Mouse (Mus musculus) testis, adult 10 weeks (tissue): Measurements from ENCODE around the gene Tmem62. TPM values are rescaled to one million over a fixed set of nuclear protein-coding genes. Genes with fewer than 3 reads are reported as not detected.

Experiments
- polyA plus RNA-seq: library from polyadenylated mRNA; stranded (reverse); fragments of 350-450 nt; fragmentation: Illumina TruSeq; extraction: RNeasy Lipid Tissue Mini Kit (QIAGEN cat#74804); gene quantifications from one replicate; pipeline ENCODE4 v1.2.3, GENCODE M21; 2014; ENCODE audit warnings: low read depth, low replicate concordance

Tmem62 gene
- polyA plus RNA-seq: 9.5 TPM

DNA sequence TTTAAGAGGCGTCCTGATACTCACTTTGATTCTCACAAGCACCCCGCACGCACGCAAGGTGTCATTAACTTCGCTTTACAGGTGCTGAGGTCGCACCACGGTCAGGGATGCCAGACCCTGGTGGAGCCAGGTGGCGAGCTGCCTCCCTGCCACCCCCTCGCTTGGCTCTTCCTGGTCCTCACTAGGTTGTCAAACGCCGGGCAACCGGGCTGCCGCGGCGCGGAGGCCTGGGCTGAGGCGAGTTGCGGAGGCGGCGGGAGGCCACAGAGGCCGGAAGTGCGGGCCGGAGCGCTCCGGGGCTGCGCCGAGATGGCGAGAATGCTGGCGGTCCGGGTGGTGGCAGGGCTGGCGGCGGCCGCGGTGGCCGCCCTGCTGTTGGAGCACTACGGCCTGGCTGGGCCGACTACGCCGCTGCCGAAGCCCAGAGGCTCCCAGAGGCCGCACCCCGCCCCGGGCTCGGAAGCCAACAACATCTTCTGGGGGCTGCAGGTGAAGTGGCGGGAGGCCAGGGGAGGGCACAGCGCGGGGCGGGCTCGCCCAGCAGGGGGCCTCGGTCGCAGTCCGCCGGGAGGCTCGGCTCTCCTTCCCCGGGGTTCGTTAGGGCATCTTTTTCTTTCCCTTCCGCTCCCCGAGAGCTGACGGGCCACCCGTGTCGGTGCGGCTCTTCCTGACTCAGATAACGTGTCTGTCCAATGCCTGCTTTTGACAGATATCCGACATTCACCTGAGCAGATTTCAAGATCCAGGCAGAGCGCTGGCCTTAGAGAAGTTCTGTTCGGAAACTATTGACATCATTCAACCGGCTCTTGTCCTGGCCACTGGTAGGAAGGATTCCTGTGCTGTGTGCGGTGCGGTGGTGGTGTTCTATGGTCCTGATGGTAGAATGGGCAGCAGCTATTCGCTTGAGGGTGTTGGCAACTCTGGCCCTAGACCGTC is at the start of gene Tmem62:
Gene Tmem62 (plus strand): TSS at position 28 of the 936 bp plus-strand sequence.

DNA sequence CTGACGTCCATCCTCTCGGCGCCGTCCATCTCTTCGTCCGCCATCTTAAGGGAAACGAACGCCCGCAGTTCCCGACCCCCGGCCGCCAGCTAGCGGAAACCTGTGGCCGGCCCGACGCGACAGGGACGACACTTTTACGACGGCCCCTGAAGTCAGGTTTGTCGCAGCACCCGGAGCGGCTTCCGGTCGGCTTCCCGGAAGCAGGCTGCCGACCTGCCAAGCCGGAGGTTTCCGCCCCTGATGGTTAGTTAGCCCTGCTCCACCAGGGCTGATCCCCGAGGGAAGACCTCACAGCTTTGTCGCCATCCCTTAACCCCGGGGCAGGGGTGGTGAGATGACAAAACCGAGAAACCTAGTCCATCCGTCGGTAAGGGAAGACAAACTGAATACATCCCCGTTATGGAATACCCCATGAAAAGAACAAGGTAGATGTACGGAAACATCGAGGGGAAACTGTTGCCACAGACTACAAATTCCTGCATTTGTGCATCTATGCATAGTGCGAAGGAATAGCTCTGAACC is 6.2 kb upstream of the Tmem62 start, which contains the start of gene Ubr1:
Gene Ubr1 (minus strand): TSS at position 157 of the 522 bp plus-strand sequence.

DNA sequence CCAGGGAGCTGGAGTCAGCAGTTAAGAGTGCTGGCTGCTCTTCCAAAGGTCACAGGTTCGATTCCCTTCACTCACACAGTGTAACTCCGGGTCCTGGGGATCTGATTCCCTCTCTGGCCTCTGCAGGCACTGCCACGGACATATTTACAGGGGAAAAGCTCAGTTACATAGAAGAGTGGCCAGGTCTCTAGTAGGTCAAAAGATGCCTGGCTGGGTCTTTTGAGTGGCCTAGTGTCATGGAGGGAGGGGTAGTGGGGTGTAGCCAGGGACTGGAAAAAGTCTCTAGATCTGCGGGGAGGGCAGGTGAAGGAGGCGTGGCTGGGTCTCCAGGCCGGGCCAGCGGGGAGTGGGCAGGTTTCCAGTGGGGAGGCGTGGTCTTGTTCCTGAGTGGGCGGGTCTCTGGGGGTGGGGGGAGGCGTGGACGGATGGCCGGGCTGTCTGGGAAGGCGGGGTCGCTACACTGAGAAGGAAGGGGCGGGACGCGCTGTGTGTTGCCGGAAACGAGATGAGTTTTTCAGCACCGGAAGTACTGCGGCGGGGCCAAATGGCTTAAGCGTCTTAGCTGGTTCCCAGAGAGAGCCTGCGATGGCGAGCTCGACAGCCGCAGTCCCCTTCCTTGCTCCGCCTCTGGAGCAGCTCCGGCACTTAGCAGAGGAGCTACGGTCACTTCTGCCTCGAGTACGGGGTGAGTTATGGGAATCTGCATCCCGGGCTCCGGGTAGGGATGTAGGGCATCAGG is 31.3 kb downstream of the Tmem62 start, which contains the start of gene Ccndbp1:
Gene Ccndbp1 (plus strand): TSS at position 479 of the 739 bp plus-strand sequence.

DNA sequence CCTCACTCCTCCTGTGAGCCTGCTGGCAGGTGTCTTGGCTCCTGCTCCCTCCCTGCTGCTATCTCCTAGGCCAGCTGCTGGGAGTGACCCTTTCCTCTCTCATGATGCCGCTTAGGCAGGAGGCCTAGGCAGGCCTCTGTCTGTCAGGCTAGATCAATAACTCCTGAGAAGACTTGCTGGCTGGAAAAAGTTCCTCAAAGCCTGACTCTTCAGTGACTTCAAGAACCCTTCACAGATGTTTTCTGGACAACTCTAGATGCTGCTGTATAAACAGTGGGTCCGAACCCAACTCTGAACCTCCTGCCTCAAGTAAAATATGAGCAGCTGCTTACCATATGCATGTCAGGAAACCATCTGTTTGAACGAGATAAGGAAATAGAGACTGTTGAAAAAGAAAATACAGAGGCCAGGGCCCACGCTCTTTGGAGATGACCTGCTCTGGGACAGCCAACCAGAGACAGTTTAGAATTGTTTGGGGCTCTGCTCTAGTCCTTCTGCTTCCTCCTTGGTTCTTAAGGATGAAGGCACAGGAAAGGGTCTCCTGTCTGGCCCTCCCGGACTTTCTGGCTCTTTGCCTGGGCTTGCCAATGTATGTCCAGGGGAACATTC is 60.0 kb downstream of the Tmem62 start, which contains the start of gene Epb42:
Gene Epb42 (minus strand): TSS at position 340 of the 609 bp plus-strand sequence.

Other genes starting within 250 kb of the Tmem62 start
- 8.5 TPM for gene Cdan1, start 126.9 kb upstream of the Tmem62 start, polyA plus RNA-seq
- 250 TPM for gene Ttbk2, start 126.4 kb upstream of the Tmem62 start, polyA plus RNA-seq
- gene Ubr1, start 6.3 kb upstream of the Tmem62 start, polyA plus RNA-seq: 19.3 TPM
- gene Ccndbp1, start 31.4 kb downstream of the Tmem62 start, polyA plus RNA-seq: 14.0 TPM
- gene Epb42, start 60.1 kb downstream of the Tmem62 start, polyA plus RNA-seq: not detected
- not detected for gene Tgm5, start 108.8 kb downstream of the Tmem62 start, polyA plus RNA-seq
- 0.10 TPM for gene Tgm7, start 132.8 kb downstream of the Tmem62 start, polyA plus RNA-seq
- gene Adal, start 163.4 kb downstream of the Tmem62 start, polyA plus RNA-seq: 22.6 TPM
- 1.1 TPM for gene Lcmt2, start 163.6 kb downstream of the Tmem62 start, polyA plus RNA-seq
- 50.3 TPM for gene Tubgcp4, start 193.6 kb downstream of the Tmem62 start, polyA plus RNA-seq
- gene Zscan29, start 194.1 kb downstream of the Tmem62 start, polyA plus RNA-seq: 7.7 TPM